Mouse (Mus musculus) kidney, embryonic 14.5 days (tissue): ENCODE results near the gene Adarb1. TPM values are rescaled to one million over a fixed set of nuclear protein-coding genes. Genes with fewer than 3 reads are reported as not detected.

Source experiments
- ATAC-seq: fragments of 200-750 bp; cut with Nextera tagmentation; 2 replicates; pipeline ENCODE4 v1.8.0; 2017; ENCODE audit warnings: moderate number of reproducible peaks, mild to moderate bottlenecking, moderate TSS enrichment, moderate library complexity; ENCODE audit not compliant: low FRiP score, low TSS enrichment
- H3K27ac ChIP-seq: fragments of 300-500 bp; sonication (generic); 2 replicates; pipeline ENCODE4 v1.5.1; 2014; ENCODE audit warnings: low read depth, mild to moderate bottlenecking, low read length, moderate library complexity, mixed read lengths
- H3K27me3 ChIP-seq: fragments of 300-500 bp; sonication (generic); 2 replicates; pipeline ENCODE4 v1.6.1; 2014; ENCODE audit warnings: mild to moderate bottlenecking, low read length; ENCODE audit not compliant: control insufficient read depth, insufficient read depth
- H3K36me3 ChIP-seq: fragments of 300-500 bp; sonication (generic); 2 replicates; pipeline ENCODE4 v1.6.1; 2014; ENCODE audit warnings: low read length, mixed read lengths; ENCODE audit not compliant: control insufficient read depth, insufficient read depth
- H3K4me1 ChIP-seq: fragments of 300-500 bp; sonication (generic); 2 replicates; pipeline ENCODE4 v1.6.1; 2014; ENCODE audit warnings: low read length, mixed read lengths; ENCODE audit not compliant: control insufficient read depth, insufficient read depth
- H3K4me2 ChIP-seq: fragments of 300-500 bp; sonication (generic); replicated peaks from 2 replicates; pipeline ENCODE4 v1.6.1; 2014; ENCODE audit warnings: low read depth, mild to moderate bottlenecking, low read length
- H3K4me3 ChIP-seq: fragments of 300-500 bp; sonication (generic); 2 replicates; pipeline ENCODE4 v1.5.1; 2014; ENCODE audit warnings: mild to moderate bottlenecking, low read length
- H3K9ac ChIP-seq: fragments of 300-500 bp; sonication (generic); 2 replicates; pipeline ENCODE4 v1.6.1; 2014; ENCODE audit warnings: low read depth, mild to moderate bottlenecking, low read length, moderate library complexity
- H3K9me3 ChIP-seq: fragments of 300-500 bp; sonication (generic); 2 replicates; pipeline ENCODE4 v1.6.1; 2016; ENCODE audit warnings: low read length; ENCODE audit not compliant: control insufficient read depth
- WGBS: fragments of 180-500 bp; shearing (Covaris S2); extraction: QIAGEN DNeasy Blood & Tissue Kit; methylation state at CpG from one replicate; pipeline ENCODE4 v1.1.7; 2014; 5-methylcytosine and 5-hydroxymethylcytosine counted together
- polyA plus RNA-seq: library from polyadenylated mRNA; unstranded; fragments of >200 nt; fragmentation: Nextera tagmentation; extraction: Ambion mirVana; gene quantifications from 2 replicates; pipeline ENCODE4 v1.2.1, GENCODE M21; 2014

Adarb1 gene
- polyA plus RNA-seq, 1 experiment from 2014 or later: 7.3 TPM

GRCm38 (mm10) chr10:77260166-77260875 lies 157.7 kb downstream of the Adarb1 start:
- no peak for ATAC-seq
- Histone ChIP-seq H3K4me2 (peak overlapping the region; percentile 60), H3K4me1 (peaks cover 10% of the 10 kb centered on the region; the same call in 1 of the 2 replicates), H3K9me3 (no peaks in the 10 kb centered on the region), H3K27me3 (no peaks in the 10 kb centered on the region), H3K4me3 (peak overlapping the region; percentile 89), H3K36me3 (peaks cover 46% of the 10 kb centered on the region), H3K27ac (no peak overlapping the region), H3K9ac (peak overlapping the region; percentile 54)
- WGBS: 79% methylated on average over 17 of the region's 17 CpGs

- H3K27ac ChIP-seq: peak within 1 kb of the TSS; percentile 90
- peak within 1 kb of the TSS; percentile 89 for H3K4me3 ChIP-seq
- H3K4me1 ChIP-seq: peaks cover 10% of the 10 kb centered on the region; the same call in 1 of the 2 replicates
- H3K27me3 ChIP-seq: no peaks in the 10 kb centered on the region
- peak within 1 kb of the TSS; percentile 70 for H3K4me2 ChIP-seq
- WGBS: under 1% methylated on average over 76 of the region's 81 CpGs
- ATAC-seq: peak; percentile 98
- peak within 1 kb of the TSS; percentile 90 for H3K9ac ChIP-seq
- H3K36me3 ChIP-seq: peaks cover 32% of the 10 kb centered on the region
- H3K9me3 ChIP-seq: no peaks in the 10 kb centered on the region
Measured at GRCm38 (mm10) chr10:77258704-77259621, 159.1 kb downstream of the Adarb1 start, which contains the start of gene Pofut2. TSS of gene Pofut2 (plus strand) at chr10:77259218.

- Histone ChIP-seq H3K4me1 (peaks cover 10% of the 10 kb centered on the region; the same call in 1 of the 2 replicates), H3K9ac (no peak overlapping the region), H3K36me3 (peaks cover 25% of the 10 kb centered on the region), H3K9me3 (no peaks in the 10 kb centered on the region), H3K4me3 (peak overlapping the region; percentile 89; the same call in 1 of the 2 replicates), H3K4me2 (peak overlapping the region; percentile 70), H3K27ac (no peak overlapping the region), H3K27me3 (no peaks in the 10 kb centered on the region)
- ATAC-seq: no peak
- 57% methylated on average over 4 of the region's 4 CpGs for WGBS
Measured at GRCm38 (mm10) chr10:77258041-77258590, 160.0 kb downstream of the Adarb1 start.

DNA sequence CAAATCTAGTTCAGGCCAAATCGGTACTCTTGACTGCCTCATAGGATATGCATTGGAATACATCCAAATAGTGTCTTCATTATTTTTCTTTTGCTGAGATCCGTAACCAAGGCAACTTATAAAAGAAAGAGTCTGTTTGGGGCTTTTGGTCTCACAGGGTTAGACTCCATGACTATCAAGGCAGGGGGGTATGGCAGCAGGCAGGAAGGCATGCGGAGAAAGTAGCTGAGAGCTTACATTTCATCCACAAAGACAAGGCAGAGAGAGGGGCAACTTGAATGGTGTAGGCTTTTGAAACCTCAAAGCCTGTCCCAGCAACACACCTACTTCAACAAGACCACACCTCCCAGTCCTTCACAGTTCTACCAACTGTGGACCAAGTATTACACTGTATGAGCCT lies 162.4 kb downstream of the Adarb1 start:
- H3K27me3 ChIP-seq: no peaks in the 10 kb centered on the region
- H3K36me3 ChIP-seq: peaks cover 3% of the 10 kb centered on the region
- H3K9ac ChIP-seq: no peak overlapping the region
- no peak for ATAC-seq
- H3K9me3 ChIP-seq: no peaks in the 10 kb centered on the region
- no peak overlapping the region for H3K27ac ChIP-seq
- no peak overlapping the region for H3K4me3 ChIP-seq
- H3K4me2 ChIP-seq: no peak overlapping the region
- peaks cover 24% of the 10 kb centered on the region for H3K4me1 ChIP-seq
- WGBS: 82% methylated on average over 3 of the region's 3 CpGs

- no peaks in the 10 kb centered on the region for H3K9me3 ChIP-seq
- ATAC-seq: no peak
- no peak overlapping the region for H3K9ac ChIP-seq
- H3K4me1 ChIP-seq: peaks cover 19% of the 10 kb centered on the region
- no peak overlapping the region for H3K27ac ChIP-seq
- no peak overlapping the region for H3K4me3 ChIP-seq
- no peaks in the 10 kb centered on the region for H3K27me3 ChIP-seq
- no peak overlapping the region for H3K4me2 ChIP-seq
- WGBS: 64% methylated on average over 3 of the region's 3 CpGs
- no peaks in the 10 kb centered on the region for H3K36me3 ChIP-seq
Measured at GRCm38 (mm10) chr10:77255231-77255630, 162.8 kb downstream of the Adarb1 start.

DNA sequence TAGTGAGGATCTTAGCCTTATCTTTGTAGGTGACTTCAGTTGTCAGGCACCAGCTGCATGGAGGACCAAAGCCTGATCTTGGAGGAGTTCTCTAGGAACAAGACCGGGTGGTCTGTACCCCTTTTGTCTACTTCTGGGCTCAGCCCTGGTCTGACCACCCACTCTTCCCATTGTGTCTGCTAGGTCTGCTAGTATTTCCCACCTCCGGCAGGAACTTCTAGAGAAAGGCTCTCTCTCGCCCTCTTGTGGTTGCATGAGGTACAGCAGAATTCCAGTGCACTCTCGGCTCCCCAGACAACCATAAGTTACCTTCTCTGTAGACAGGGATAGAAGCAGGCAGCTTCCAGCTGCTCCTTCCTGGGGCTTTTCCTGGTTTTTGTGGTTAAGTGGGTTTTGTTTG lies 165.3 kb downstream of the Adarb1 start:
- H3K9ac ChIP-seq: no peak overlapping the region
- peaks cover 20% of the 10 kb centered on the region for H3K4me1 ChIP-seq
- H3K9me3 ChIP-seq: no peaks in the 10 kb centered on the region
- H3K36me3 ChIP-seq: no peaks in the 10 kb centered on the region
- ATAC-seq: peak; percentile 45
- 0% methylated on average over 4 of the region's 4 CpGs for WGBS
- H3K27me3 ChIP-seq: no peaks in the 10 kb centered on the region
- no peak overlapping the region for H3K4me2 ChIP-seq
- H3K4me3 ChIP-seq: no peak overlapping the region
- H3K27ac ChIP-seq: peak overlapping the region; percentile 42; the same call in 1 of the 2 replicates

- 70% methylated on average over 18 of the region's 18 CpGs for WGBS
- H3K27ac ChIP-seq: peak overlapping the region; percentile 51; the same call in 1 of the 2 replicates
- no peak overlapping the region for H3K9ac ChIP-seq
- peak overlapping the region; percentile 1; the same call in 1 of the 2 replicates for H3K4me2 ChIP-seq
- no peaks in the 10 kb centered on the region for H3K36me3 ChIP-seq
- H3K27me3 ChIP-seq: no peaks in the 10 kb centered on the region
- peaks cover 24% of the 10 kb centered on the region for H3K4me1 ChIP-seq
- H3K4me3 ChIP-seq: no peak overlapping the region
- H3K9me3 ChIP-seq: no peaks in the 10 kb centered on the region
- ATAC-seq: peak; percentile 34; the same call in 1 of the 2 replicates
Measured at GRCm38 (mm10) chr10:77251784-77252539, 166.1 kb downstream of the Adarb1 start.

DNA sequence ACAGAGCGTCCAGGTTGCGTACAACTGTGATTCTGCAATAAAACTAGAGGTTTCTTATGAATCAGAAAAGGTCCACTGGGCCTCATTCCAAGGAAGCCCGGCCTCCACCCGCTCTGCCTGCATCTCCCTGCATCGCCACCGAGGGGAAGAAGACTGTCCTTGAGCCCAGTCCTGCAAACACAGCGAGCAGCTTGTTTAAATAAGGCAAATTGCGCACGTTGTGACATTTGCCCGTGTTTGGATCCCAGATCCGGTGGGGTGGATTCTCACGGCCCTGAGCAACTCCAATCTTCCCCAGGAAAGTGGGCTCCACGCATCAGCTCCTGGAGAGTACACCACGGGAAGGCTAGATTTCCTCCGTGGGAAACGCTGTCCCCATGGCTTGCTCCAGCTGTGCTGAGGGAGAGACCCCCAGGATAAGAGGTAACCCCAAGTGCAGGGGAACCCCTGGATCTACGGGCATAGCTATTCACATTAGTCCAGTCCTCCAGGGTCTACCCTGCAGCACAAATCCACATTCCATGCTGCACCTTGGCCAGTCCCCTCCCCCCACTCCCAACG lies 166.8 kb downstream of the Adarb1 start:
- Histone ChIP-seq H3K27me3 (no peaks in the 10 kb centered on the region), H3K27ac (peak overlapping the region; percentile 51; the same call in 1 of the 2 replicates), H3K4me2 (peak overlapping the region; percentile 1; the same call in 1 of the 2 replicates), H3K36me3 (no peaks in the 10 kb centered on the region), H3K9ac (0 out of 2 replicates have a peak overlapping the region, but pooled peaks have one; percentile 18), H3K4me3 (no peak overlapping the region), H3K9me3 (no peaks in the 10 kb centered on the region), H3K4me1 (peaks cover 24% of the 10 kb centered on the region)
- 61% methylated on average over 18 of the region's 18 CpGs for WGBS
- no peak for ATAC-seq
